Mouse (Mus musculus): Measurements from ENCODE around the gene OR5BS1P. TPM values are rescaled to one million over a fixed set of nuclear protein-coding genes. Genes with fewer than 3 reads are reported as not detected.
A peak's percentile ranks its signal among the peaks of the same experiment; 100 is the strongest.
"Not testable (repeated sequence)": the region's sequence is repeated elsewhere in the genome, so short reads cannot be mapped to it uniquely, and the experiment has no call there.

Gene OR5BS1P
- polyA plus RNA-seq, 1 experiment from 2014 or later, result not detected

DNA sequence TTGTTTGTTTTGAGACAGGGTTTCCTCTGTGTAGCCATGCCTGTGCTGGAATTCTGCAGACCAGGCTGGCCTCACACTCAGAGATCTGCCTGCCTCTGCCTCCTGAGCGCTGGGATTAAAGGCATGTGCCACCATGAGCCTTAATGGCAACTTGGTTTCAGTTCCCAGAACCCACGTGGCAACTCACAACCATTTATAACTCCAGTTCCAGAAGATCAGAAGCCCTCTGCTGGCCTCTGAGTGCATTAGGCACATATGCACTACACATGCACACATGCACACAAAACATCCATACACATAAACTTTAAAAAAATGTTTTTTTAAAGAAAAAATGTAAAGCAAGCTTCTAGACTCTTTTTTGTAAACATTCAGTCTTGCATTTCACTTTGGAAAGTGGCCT is 39.7 kb downstream of the OR5BS1P start:
- H3K9ac ChIP-seq (replicated peaks), result no peak overlapping the region
- H3K27ac ChIP-seq (replicated peaks), result no peak overlapping the region
- no peaks in the 10 kb centered on the region for H3K36me3 ChIP-seq
- no peak overlapping the region for H3K4me3 ChIP-seq
- 67% methylated on average over 2 of the region's 2 CpGs for WGBS
- H3K9me3 ChIP-seq, result no peaks in the 10 kb centered on the region
- ATAC-seq (ENCODE audit: low FRiP score, low read depth), result no peak
- H3K4me1 ChIP-seq, result peaks cover 6% of the 10 kb centered on the region
- no peak overlapping the region for H3K4me2 ChIP-seq (replicated peaks)
- H3K27me3 ChIP-seq, result no peaks in the 10 kb centered on the region

DNA sequence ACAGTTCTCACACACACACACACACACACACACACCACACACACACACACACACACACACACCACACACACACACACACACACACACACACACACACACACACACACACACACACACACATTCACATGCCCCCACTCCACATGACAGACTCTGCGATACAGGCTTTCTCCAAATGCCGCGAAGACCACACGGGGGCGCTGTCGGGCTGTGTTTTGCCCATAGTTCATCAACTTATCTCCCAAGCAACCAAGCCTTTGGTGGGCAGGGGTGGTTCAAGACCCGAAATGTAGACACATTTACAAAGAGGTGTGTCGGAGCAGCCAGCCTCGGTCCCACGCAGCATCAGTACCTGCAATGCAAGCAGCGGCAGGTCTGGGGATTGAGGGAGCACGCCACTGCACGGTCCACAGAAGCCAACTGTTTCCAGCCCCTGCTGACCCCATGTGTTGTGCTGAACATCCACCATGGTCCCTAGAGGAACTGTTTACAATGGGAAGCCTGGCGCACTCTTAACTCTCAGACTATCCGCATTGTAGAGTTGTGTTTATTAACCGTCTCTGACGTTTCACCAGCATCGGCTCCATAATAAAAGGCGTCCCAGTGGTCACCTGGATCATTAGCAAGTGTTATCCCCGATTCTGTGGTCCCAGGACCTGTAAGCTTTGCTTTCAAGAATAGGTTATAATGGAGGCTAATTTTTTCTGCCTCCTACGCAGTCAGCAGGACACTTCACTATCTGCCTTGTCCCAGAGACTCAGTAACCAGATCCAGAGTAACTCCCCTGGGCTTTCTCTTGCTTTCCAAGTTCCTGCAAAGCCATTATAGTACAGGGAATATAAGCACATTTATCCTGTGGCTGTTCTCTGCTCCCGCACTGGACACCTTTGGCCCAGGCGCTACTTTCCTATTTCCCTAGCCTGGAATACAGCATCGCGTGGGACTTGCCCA is 41.0 kb downstream of the OR5BS1P start:
- Histone ChIP-seq H3K4me3 (peak overlapping the region; percentile 5; the same call in 1 of the 2 replicates), H3K4me1 (peaks cover 6% of the 10 kb centered on the region), H3K4me2 (replicated peaks) (peak overlapping the region; percentile 47), H3K9ac (replicated peaks) (no peak overlapping the region), H3K27ac (replicated peaks) (no peak overlapping the region), H3K9me3 (no peaks in the 10 kb centered on the region), H3K27me3 (no peaks in the 10 kb centered on the region), H3K36me3 (no peaks in the 10 kb centered on the region)
- 29% methylated on average over 25 of the region's 25 CpGs for WGBS
- ATAC-seq (ENCODE audit: low FRiP score, low read depth), result no peak

DNA sequence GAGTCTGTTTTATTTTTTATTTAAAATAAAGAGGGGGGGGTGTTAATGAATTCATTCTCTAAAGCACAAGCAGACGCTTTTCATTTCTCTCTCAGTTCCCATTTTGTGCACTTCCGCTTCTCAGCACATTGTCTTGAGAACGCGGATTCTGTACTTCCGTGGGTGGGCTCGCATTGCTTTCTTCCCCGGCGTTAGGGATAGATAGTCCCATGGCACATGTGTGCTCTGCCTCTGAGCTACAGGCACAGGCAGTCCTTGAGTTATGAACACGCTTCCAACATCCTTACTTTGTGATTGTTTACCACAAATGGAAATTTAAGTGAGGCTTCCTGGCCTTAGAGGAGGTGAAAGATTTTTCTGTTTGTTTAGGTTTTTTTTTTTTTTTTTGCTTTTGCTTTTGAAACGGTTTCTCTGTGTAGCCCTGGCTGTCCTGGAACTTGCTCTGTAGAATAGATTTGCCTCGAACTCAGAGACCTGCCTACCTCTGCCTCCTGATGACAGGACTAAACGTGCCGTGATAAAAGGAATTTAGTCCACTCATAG is 41.8 kb downstream of the OR5BS1P start:
- H3K27me3 ChIP-seq, result no peaks in the 10 kb centered on the region
- H3K9ac ChIP-seq (replicated peaks), result no peak overlapping the region
- ATAC-seq (ENCODE audit: low FRiP score, low read depth), result no peak
- no peak overlapping the region for H3K4me2 ChIP-seq (replicated peaks)
- H3K4me3 ChIP-seq, result no peak overlapping the region
- 49% methylated on average over 13 of the region's 13 CpGs for WGBS
- no peak overlapping the region for H3K27ac ChIP-seq (replicated peaks)
- H3K36me3 ChIP-seq, result no peaks in the 10 kb centered on the region
- peaks cover 6% of the 10 kb centered on the region for H3K4me1 ChIP-seq
- no peaks in the 10 kb centered on the region for H3K9me3 ChIP-seq

DNA sequence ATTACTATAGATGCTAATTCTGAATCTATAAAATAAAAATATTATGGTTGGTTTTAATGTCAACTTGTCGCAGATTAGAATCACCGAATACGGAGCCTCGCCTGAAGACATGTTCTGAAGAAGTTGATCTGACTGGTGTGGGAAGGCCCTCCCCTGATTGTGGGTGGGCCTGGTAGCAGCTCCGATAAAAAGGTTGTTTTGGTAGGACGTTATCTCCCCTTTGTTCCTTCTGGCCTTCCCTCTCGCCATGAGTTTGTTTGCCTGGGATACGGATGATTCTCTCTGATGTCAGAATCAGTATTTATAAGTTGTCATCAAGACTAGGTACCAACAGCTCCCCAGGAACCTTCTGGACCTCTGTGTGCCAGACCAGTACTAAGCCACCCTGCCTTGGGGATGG is 42.5 kb downstream of the OR5BS1P start:
- Histone ChIP-seq H3K4me2 (replicated peaks) (no peak overlapping the region), H3K27me3 (no peaks in the 10 kb centered on the region), H3K9ac (replicated peaks) (no peak overlapping the region), H3K4me1 (peaks cover 6% of the 10 kb centered on the region), H3K27ac (replicated peaks) (no peak overlapping the region), H3K36me3 (no peaks in the 10 kb centered on the region), H3K9me3 (no peaks in the 10 kb centered on the region), H3K4me3 (no peak overlapping the region)
- WGBS, result 51% methylated on average over 8 of the region's 8 CpGs
- no peak for ATAC-seq (ENCODE audit: low FRiP score, low read depth)

DNA sequence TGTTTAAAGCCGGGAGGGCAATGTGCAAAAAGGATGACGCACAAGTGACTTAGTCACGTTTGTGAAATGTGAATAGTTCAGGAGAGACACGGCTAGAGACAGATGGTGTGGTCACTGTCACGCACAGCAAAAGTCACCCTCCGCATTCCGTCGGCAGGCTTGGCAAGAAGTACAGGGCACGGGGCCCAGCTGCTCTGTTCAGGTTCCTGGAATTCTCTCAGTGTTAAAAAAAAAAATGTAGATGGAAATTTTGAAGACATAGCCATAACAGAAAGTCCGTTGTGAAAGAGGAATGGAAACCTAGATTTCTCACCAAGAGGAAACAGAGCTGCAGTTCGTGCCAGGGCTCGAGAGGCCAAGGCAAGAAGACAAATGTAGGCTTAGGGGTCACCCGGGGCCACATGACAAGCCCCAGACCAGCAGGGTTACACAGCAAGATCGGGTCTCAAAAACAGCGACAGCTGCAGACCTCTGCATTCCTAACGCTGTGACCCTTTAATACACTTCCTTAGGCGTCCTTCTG is 43.2 kb downstream of the OR5BS1P start:
- no peak overlapping the region for H3K27ac ChIP-seq (replicated peaks)
- WGBS, result 52% methylated on average over 17 of the region's 17 CpGs
- H3K9me3 ChIP-seq, result no peaks in the 10 kb centered on the region
- H3K4me1 ChIP-seq, result peaks cover 6% of the 10 kb centered on the region
- no peak overlapping the region for H3K9ac ChIP-seq (replicated peaks)
- no peaks in the 10 kb centered on the region for H3K27me3 ChIP-seq
- no peak overlapping the region for H3K4me3 ChIP-seq
- peaks cover 4% of the 10 kb centered on the region for H3K36me3 ChIP-seq
- no peak overlapping the region for H3K4me2 ChIP-seq (replicated peaks)
- ATAC-seq (ENCODE audit: low FRiP score, low read depth), result no peak

DNA sequence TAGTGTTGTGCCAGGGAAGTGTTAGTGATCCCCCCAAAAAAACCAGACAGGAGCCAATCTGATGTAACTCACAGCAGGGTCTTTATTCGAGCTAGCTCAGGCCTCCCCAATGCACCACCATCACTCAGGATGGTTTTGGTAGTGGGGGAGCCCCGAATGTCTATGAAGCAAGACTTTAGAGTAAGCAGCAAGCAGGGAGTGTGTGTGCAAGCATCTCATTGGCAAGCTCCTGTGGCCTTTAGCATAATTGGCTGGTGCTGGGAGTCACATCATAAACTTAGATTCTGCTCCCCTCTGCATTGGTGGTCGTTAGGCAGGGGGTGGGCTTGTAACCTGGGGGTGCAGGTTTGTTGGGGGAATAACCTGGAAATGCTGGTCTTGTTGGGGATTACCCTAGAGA is 44.0 kb downstream of the OR5BS1P start:
- not testable (repeated sequence) for ATAC-seq (ENCODE audit: low FRiP score, low read depth)

DNA sequence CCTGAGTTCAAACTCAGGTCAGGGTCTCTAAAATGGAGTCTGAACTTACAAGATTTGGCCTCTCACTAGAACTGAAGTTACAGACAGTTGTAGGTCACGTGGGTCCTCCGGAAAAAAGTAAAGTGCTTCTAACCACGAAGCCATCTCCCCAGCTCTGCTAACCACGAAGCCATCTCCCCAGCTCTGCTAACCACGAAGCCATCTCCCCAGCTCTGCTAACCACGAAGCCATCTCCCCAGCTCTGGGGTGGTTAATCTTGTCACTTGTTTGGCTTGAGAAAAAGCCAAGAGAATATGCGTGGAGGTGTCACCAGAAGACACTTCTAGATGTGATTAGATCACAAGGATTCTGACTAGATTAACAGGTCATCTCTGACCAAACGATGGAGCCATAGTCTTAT is 44.5 kb downstream of the OR5BS1P start:
- 83% methylated on average over 8 of the region's 8 CpGs for WGBS

More for the DNA sequence above, 44.0 kb downstream of the OR5BS1P start:
- not testable (repeated sequence) for H3K4me1 ChIP-seq; H3K4me3 ChIP-seq; H3K9me3 ChIP-seq; H3K4me2 ChIP-seq (replicated peaks); H3K9ac ChIP-seq (replicated peaks); H3K27me3 ChIP-seq; H3K27ac ChIP-seq (replicated peaks)
- 80% methylated on average over 3 of the region's 3 CpGs for WGBS
- H3K36me3 ChIP-seq, result peaks cover 12% of the 10 kb centered on the region

DNA sequence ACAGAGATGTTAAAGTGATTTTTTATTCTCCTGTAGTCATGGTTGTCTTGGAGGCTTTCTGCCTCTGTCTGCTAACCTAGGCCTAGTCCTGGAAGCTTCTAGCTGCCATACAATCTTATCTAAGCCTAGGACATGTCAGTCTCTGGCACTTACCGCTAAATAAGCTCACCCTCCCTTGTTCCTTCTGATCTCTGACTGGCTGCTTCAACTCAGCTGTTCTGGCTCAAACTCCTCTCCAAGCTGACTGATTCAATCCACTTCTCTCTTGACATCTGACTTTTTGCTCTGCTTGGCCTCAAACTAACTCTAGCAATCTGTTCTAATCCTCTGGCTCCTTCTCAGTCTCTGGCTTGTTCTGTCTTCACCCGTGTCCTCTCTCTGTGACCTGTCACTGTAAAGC is 45.1 kb downstream of the OR5BS1P start:
- not testable (repeated sequence) for H3K27ac ChIP-seq (replicated peaks); H3K4me1 ChIP-seq; H3K9ac ChIP-seq (replicated peaks); H3K27me3 ChIP-seq; ATAC-seq (ENCODE audit: low FRiP score, low read depth); H3K9me3 ChIP-seq; H3K4me2 ChIP-seq (replicated peaks); H3K4me3 ChIP-seq
- peaks cover 17% of the 10 kb centered on the region for H3K36me3 ChIP-seq
- WGBS, result 91% methylated on average over 2 of the region's 2 CpGs

More for the DNA sequence above, 44.5 kb downstream of the OR5BS1P start:
- Histone ChIP-seq H3K9me3 (no peaks in the 10 kb centered on the region), H3K27ac (replicated peaks) (no peak overlapping the region), H3K9ac (replicated peaks) (no peak overlapping the region), H3K4me3 (no peak overlapping the region), H3K27me3 (no peaks in the 10 kb centered on the region), H3K4me2 (replicated peaks) (no peak overlapping the region), H3K36me3 (peaks cover 12% of the 10 kb centered on the region), H3K4me1 (peaks cover 6% of the 10 kb centered on the region)
- no peak for ATAC-seq (ENCODE audit: low FRiP score, low read depth)

DNA sequence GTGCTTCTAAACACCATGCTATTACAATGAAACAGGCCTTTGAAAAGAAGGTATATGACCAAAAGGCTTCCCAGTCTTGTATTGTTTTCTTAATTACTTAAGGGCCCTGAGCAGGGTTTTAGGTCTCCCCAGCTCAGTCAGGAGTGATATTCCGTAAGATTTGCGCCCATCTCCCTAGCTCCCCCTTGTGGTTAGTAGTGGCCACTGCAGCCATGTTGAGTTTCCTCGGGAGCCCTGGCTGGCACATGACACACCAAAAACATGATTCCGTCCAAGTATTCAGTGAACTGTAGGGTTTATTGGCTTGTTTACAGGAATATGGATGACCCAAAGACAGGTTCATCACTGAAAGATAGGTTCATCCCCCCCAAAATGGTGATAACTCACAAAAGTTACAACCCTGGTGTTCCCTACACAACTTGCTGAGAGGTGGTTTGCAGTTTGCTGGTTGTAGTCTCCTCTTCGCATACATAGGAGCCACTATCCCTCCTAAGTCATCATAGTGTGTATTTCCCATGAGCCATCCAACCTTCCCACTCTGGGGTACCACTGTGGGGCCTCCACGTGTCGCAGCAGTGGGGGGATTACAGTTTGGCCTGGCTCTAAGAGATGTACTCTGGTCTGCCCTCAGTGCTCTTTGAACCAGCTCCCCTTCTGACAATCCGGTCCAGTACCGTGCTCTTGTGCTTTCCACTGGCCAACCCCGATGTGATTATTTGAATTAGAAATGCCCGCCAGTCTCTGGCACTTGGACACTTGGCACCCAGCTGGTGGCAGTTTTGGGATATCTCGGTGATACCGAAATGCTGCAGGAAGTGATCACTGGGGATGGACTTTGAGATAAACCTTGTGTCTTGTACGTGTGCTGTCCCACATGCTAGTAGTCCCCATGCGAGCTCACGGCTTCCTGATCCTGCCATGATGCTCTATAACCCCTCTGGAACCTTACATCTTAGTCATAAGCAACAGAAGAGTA is 48.0 kb downstream of the OR5BS1P start:
- no peaks in the 10 kb centered on the region for H3K27me3 ChIP-seq
- H3K27ac ChIP-seq (replicated peaks), result no peak overlapping the region
- no peaks in the 10 kb centered on the region for H3K4me1 ChIP-seq
- H3K36me3 ChIP-seq, result peaks cover 46% of the 10 kb centered on the region
- no peak overlapping the region for H3K9ac ChIP-seq (replicated peaks)
- ATAC-seq (ENCODE audit: low FRiP score, low read depth), result no peak
- H3K9me3 ChIP-seq, result no peaks in the 10 kb centered on the region
- 73% methylated on average over 16 of the region's 16 CpGs for WGBS
- no peak overlapping the region for H3K4me3 ChIP-seq
- H3K4me2 ChIP-seq (replicated peaks), result no peak overlapping the region

DNA sequence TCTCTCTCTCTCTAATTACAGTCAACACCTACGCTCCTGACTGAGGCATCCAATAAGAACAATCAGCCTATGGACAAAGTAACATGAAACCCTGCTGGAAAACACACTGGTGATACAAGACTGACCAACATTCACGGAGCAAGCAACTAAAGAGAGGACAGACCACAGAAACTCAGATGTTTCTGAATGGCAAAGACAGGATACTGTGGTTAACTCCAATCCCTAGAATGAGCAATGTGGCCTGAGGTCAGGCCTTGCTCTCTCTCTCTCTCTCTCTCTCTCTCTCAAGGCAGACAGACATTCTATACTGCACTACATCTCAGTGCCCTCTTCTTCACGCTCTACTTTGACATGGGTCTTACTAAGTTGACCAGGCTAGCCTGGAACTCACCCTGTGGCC is 51.5 kb downstream of the OR5BS1P start:
- H3K4me3 ChIP-seq, result no peak overlapping the region
- H3K4me1 ChIP-seq, result no peaks in the 10 kb centered on the region
- no peaks in the 10 kb centered on the region for H3K27me3 ChIP-seq
- WGBS, result 96% methylated on average over 3 of the region's 3 CpGs
- no peaks in the 10 kb centered on the region for H3K9me3 ChIP-seq
- H3K36me3 ChIP-seq, result peaks cover 79% of the 10 kb centered on the region
- no peak overlapping the region for H3K4me2 ChIP-seq (replicated peaks)
- no peak for ATAC-seq (ENCODE audit: low FRiP score, low read depth)
- no peak overlapping the region for H3K27ac ChIP-seq (replicated peaks)
- 0 out of 2 replicates have a peak overlapping the region, but pooled peaks have one; percentile 8 for H3K9ac ChIP-seq (replicated peaks)

DNA sequence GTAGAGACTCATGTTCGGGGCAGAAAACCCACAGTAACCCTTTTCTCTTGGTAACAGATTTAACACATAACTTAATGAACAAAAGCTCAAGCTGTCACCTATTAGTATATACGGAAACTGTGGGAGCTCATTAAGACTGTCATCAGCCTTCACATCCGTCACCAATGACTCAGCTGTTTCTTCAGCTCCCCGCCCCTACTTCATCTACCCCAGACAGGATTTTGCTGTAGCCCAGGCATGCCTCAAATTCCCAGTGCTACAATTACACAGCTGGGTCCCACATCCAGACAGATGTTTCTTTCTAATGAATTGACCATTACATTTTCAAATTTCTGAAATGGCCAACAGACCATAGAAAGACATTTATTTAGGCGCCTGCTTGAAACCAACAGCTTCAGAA is 56.4 kb downstream of the OR5BS1P start:
- no peaks in the 10 kb centered on the region; the same call in 1 of the 2 replicates for H3K4me1 ChIP-seq
- no peak overlapping the region for H3K4me2 ChIP-seq (replicated peaks)
- no peaks in the 10 kb centered on the region for H3K9me3 ChIP-seq
- no peak overlapping the region for H3K9ac ChIP-seq (replicated peaks)
- ATAC-seq (ENCODE audit: low FRiP score, low read depth), result no peak
- no peaks in the 10 kb centered on the region for H3K27me3 ChIP-seq
- no peak overlapping the region for H3K4me3 ChIP-seq
- 82% methylated on average over 5 of the region's 5 CpGs for WGBS
- H3K27ac ChIP-seq (replicated peaks), result no peak overlapping the region
- peaks cover 97% of the 10 kb centered on the region for H3K36me3 ChIP-seq

Data from midbrain, embryonic 12.5 days (tissue).